Mouse (Mus musculus) layer of hippocampus, postnatal 25 days (tissue): ENCODE data around the gene Slc25a44. TPM values are rescaled to one million over a fixed set of nuclear protein-coding genes. Genes with fewer than 3 reads are reported as not detected.
"Not testable (repeated sequence)": the region's sequence is repeated elsewhere in the genome, so short reads cannot be mapped to it uniquely, and the experiment has no call there.

Experiments
- DNase-seq, 2 experiments: peaks; one replicate each; pipeline ENCODE4 v3.0.0; 2022; ENCODE audit warnings: mixed read lengths in 2 of 2, low spot score in 1 of 2; ENCODE audit errors: extremely low spot score in 1 of 2
- total RNA-seq, 2 experiments: library from RNA; stranded (reverse); gene quantifications; 2 replicates each; pipeline ENCODE4 v1.2.3; 2021

Gene Slc25a44
- total RNA-seq, 2 experiments from 2014 or later = 74.3 to 75.8 TPM

DNA sequence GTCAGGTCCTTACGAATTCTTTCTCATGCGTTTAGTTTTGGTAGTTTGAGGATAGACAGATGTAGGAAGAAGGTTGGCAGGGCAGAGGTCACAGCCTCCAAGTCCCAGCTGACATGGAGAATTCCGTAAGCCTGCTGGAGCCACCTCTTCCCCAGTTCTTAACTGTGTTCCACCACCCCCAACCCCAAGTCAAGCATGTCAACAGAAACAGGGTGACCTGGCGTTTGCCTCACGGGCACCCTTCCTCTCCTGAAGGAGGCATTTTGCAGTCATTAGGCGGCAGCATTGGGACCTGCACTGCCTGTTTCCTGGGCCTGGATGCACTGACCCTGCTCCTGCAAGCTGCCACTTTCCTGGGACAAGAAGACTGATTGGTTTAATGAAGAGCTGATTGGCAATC is 6.9 kb downstream of the Slc25a44 start:
- DNase-seq = no peak

DNA sequence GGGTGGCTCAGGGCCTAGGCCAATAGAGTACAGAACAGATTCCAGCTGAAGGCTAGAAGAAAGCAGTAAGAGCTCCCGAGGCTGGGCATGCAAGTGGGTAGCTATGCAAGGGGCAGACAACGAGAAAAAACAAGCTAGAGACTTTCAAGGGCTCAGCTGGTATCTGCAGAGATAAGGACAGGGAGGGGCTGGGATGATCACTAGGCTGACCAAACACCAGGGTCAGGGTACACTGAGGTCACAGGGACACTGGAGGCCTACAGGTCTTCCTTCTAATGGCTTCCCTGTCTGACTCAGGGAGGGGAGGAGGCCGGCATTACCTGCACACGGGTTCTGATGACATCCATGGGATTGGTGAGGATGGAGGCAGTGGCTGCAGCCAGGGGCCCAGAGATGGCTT is 9.3 kb downstream of the Slc25a44 start:
- no peak for DNase-seq

GRCm38 (mm10) chr3:88412636-88413035 is 12.3 kb downstream of the Slc25a44 start:
- DNase-seq = no peak

- no peak for DNase-seq
These were observed 13.3 kb downstream of the Slc25a44 start for GRCm38 (mm10) chr3:88411681-88412080.

- DNase-seq = no peak
These were observed 14.3 kb downstream of the Slc25a44 start for GRCm38 (mm10) chr3:88410645-88411031.

DNA sequence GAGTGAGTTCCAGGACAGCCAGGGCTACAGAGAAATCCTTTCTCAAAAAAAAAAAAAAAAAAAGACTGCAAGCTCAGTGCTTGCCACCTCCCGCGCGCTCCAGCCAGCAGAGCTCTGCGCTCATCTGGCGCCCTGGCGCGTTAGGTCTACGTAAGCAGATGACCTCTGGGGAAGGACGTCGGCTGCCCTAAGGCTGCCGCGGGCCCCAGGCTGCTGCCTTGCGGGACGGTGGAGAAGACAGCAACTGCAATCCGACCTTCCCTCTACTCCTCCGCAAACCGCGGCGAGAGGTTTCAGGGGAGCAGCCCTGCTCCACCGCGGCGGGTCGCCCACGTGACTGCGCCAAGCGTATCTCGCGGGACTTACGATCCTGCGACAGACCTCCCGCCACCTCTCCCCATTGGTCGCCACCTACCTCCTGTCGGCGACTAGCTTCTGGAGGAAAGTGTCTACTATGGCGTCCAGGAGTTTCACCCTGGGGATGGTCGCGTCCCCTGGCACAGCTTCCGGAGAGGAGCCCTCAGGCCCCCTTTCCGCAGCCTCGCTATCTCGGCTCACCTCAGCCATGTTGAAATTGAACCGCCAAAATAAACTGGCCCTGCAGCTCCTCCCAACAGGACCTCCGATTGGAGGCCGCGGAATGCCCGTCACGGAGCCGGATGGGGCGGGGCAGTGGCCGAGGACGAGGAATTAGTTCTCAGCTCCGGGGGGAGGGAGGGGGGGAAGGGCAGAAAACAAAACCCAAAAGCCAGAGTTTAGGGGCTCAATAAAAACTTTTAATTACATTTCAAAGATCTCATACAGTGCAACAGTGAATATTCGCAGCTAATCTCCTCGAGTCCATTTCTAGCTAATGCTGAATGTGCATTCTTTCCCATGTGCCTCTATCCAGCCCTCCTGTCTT is 14.9 kb downstream of the Slc25a44 start, which contains the start of gene Pmf1:
TSS of gene Pmf1 (minus strand) at position 591 of the 904 bp plus-strand sequence.
- peak; percentile 75 to 85 for DNase-seq

- DNase-seq = no peak
These were observed 16.0 kb downstream of the Slc25a44 start for GRCm38 (mm10) chr3:88408953-88409352.

DNA sequence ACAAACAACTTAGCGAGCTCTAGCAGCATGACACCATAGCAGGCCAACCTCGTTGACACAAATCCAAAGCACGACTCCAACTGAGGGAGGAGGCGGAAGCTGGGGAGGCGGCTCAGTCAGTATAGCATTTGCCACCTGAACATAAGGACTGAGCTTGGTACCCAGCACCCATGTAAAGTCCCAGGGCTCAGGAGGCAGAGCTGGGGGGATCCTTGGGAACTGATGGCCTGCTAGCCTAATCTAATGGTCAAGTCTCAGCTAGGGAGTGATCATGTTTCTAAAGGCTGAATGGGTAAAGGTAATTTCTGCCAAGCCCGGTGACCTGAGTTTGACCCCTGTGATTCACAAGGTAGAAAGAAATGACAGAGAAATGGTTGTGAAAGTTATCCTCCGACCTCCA is 17.4 kb downstream of the Slc25a44 start:
- no peak for DNase-seq

GRCm38 (mm10) chr3:88407090-88407489 is 17.8 kb downstream of the Slc25a44 start:
- DNase-seq = peak; percentile 30 to 36

DNA sequence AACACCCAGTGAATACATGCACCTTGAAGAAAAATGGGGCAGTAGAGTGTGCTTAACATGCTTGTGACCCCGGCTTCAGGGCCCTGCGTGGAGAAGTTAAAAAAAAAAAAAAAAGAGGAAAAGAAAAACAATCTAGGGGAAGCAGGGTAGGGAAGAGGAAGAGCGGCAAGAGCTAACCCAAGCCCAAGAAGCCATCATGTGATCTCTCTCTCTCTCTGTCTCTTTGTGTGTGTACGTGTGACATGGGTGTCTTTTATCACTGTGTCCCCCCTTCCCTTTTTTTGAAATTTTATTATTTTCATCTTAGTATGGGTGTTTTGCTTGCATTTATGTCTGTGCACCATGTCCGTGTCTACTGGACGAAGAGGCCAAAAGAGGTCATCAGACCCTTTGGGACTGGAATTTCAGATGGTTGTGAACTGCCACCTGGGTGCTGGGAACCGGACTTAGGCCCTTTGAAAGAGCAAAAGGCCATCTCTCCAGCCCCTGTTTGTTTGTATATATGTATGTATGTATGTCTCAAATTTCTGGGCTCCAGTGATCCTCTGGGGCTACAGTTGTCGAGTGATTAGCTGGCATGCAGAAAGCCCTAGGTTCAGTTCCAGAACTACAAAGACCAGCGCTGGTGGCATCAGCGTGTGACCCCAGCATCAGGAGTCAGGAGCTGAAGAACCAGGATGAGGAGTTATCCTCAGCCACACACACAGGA is 21.3 kb downstream of the Slc25a44 start:
- no peak for DNase-seq

DNA sequence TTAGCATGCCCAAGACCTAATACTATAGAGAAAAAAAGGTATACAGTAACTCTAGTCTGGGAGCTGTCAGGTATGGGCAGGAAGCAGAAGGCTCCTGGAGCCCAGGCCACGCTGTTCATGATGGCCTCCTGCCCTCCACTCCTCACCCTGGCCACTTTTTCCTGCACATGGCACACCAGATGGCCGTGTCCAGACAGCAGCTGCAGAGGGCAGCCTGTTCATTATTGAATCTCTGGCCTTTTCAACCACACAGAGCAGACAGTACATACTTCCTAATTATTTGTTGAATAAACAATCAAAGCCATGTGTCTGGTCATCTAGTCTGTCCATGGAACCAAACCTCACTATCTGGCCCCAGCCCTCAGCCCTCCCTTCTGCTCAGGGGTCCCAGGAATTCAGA is 26.3 kb downstream of the Slc25a44 start:
- no peak for DNase-seq

DNA sequence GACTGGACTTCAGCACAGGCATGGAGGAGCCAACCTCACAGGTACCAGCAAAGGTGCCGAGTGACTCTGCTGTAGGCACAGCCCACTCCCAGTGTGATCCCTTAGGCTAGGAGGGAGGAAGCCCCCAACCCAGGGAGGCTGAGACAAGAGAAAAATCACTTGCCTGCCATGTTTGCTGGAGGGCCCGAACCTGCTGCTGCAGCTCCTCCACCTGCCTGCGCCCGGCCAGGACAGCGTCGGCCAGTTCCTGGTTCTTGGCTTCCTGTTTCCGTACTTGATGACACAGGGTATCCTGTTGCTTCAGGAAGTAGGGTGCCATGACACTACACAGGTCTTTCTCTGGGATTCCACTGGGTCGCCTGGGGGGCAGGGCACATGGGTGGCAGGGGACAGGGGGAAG is 29.2 kb downstream of the Slc25a44 start:
- DNase-seq = no peak

DNA sequence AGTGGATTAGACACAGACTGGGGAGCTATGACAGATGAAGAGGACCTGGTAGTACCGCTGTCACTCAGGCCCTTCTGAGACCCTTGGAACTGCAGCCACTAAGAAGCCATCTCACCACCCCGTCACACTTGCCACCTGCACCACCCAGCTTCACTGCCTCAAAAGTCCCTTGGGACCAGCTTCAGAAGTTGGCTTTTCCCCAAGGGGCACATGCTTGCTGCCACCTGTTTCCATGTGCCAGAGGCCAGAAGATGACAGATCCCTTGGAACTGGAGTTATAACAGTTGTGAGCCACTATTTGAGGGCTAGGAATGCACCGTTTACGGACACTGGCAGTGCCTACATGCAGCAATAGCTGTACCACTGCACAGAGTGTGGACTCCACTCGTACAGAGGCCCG is 29.7 kb downstream of the Slc25a44 start:
- DNase-seq = no peak

DNA sequence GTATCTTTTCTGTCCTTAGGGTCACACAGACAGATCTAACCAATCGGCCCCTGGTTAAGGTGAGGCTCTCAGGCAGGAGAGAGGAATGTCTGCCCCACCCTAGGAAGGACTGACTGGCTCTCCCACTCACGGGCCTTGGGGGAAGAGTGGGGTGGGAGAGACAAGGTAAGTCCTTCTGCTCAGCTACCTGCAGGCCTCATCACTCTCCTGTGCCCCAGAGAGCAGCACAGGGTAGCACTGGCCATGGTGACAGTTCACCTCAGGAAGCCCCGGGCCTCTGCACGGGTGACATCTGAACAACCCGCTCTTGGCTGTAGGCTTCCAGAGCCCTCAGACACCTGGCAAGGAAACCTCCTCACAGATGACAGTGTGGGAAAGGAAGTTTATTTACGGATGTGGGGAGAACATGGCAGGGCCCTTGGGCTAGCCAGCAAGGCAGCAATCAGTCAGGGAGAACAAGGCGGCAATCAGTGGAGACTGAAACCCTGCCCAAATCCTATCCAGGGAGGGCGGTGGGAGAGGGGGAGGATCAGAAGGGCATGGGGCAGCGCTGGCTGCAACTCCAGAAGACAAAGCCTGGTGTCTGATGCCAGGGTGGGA is 31.1 kb downstream of the Slc25a44 start:
- no peak for DNase-seq

DNA sequence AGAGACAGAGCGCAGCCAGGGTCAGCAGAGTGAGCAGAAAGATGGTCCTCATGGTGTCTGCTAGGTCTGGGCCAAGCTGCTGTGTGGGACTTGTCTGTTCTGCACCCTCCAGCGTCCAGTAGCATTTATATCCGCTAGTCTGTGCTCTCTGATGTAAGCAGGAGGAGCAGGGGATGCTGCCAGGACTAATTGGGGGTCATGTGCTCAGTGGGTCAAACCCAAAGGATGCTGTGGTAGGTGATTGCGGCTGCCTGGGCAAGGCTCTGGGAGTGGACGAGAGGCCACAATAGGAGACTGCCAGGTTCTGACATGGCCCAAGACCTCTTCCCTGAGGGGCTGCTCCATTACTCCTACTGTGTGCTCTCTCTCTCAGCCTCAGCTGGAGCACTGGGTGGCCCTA is 40.6 kb downstream of the Slc25a44 start, which contains the start of gene Bglap:
TSS of gene Bglap (minus strand) at position 101 of the 400 bp plus-strand sequence.
- DNase-seq = no peak

DNA sequence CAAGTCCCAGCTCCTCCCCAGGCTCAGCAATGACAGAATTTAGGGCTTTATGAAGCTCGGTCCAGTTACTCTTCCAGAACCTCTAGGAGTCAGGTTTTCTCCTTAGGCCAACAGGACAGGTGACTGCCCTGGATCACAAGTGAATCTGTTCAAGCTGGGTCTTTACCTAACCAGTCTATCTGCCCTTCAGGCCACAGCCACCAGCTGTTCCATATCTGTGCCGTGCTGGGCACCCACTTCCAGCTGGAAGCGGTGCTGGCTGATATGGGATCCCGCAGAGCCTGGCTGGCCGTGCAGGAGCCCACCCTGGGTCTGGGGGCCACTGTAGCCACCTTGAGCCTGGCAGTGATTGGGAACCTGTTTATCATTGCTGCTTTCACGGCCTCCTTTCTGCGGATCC is 42.6 kb downstream of the Slc25a44 start:
- DNase-seq = not testable (repeated sequence)

- DNase-seq = not testable (repeated sequence)
These were observed 43.3 kb downstream of the Slc25a44 start for GRCm38 (mm10) chr3:88381389-88382315.

GRCm38 (mm10) chr3:88378599-88378998 is 46.3 kb downstream of the Slc25a44 start, which contains the start of gene Bglap2:
Bglap2 (minus strand) TSS chr3:88378699.
- not testable (repeated sequence) for DNase-seq

GRCm38 (mm10) chr3:88376644-88377043 is 48.3 kb downstream of the Slc25a44 start:
- not testable (repeated sequence) for DNase-seq
